ENCODE assay signal across 30 mouse cellular contexts in genomic region chr19:26318977-26319376, GRCm38 (mm10).
A peak's percentile ranks its signal among the peaks of the same experiment; 100 is the strongest.
DNase-seq lines count a peak whose midpoint lies in the region; ATAC-seq lines count a peak whose summit lies in the region.
"Had no signal": no experiment of that assay in that cellular context is flagged by ENCODE, and none has a peak within 500 bp of the region (broad histone marks: within the 10 kb centered on the region; RNA-seq: fewer than 3 reads in every experiment).

No protein-coding gene starts in this region.

- WGBS in embryonic facial prominence, embryonic 14.5 days = 60% methylated on average over 2 of the region's 2 CpGs
- WGBS in embryonic facial prominence, embryonic 10.5 days = 83% methylated on average over 2 of the region's 2 CpGs

- intact Hi-C loops in left cerebral cortex, postnatal 4 days (cut with DNase I) = no loop called here

- no peaks in the 10 kb centered on the region for H3K36me3 ChIP-seq in embryonic facial prominence, embryonic 14.5 days (ENCODE audit: control insufficient read depth, insufficient read depth, low read length)
- H3K36me3 ChIP-seq in embryonic facial prominence, embryonic 10.5 days (replicated peaks) = no peaks in the 10 kb centered on the region
- H3K36me3 ChIP-seq: forebrain, embryonic 15.5 days; hindbrain, embryonic 13.5 days; liver, embryonic 12.5 days; midbrain, embryonic 12.5 days; neural tube, embryonic 13.5 days had no signal

- H3K9me3 ChIP-seq in embryonic facial prominence, embryonic 14.5 days (ENCODE audit: control insufficient read depth, low read length) = no peaks in the 10 kb centered on the region
- no peaks in the 10 kb centered on the region for H3K9me3 ChIP-seq in embryonic facial prominence, embryonic 10.5 days
- H3K9me3 ChIP-seq: forebrain, embryonic 15.5 days; hindbrain, embryonic 13.5 days; liver, embryonic 12.5 days; midbrain, embryonic 12.5 days; neural tube, embryonic 13.5 days had no signal

- H3K4me3 ChIP-seq in embryonic facial prominence, embryonic 14.5 days (ENCODE audit: low read depth, low read length) = no peak overlapping the region
- H3K4me3 ChIP-seq in embryonic facial prominence, embryonic 10.5 days = no peak overlapping the region
- H3K4me3 ChIP-seq: forebrain, embryonic 15.5 days; hindbrain, embryonic 13.5 days; left cerebral cortex, adult 2 months; liver, embryonic 12.5 days; megakaryocyte, embryonic 14.5 days; midbrain, embryonic 12.5 days; myocyte; neural tube, embryonic 13.5 days had no signal

- H3K4me1 ChIP-seq in embryonic facial prominence, embryonic 14.5 days (ENCODE audit: control insufficient read depth, insufficient read depth, low read length) = no peaks in the 10 kb centered on the region; the same call in 1 of the 2 replicates
- no peaks in the 10 kb centered on the region for H3K4me1 ChIP-seq in embryonic facial prominence, embryonic 10.5 days
- H3K4me1 ChIP-seq: forebrain, embryonic 15.5 days; hindbrain, embryonic 13.5 days; liver, embryonic 12.5 days; megakaryocyte, embryonic 14.5 days; midbrain, embryonic 12.5 days; neural tube, embryonic 13.5 days had no signal

- no peak overlapping the region for H3K27ac ChIP-seq in embryonic facial prominence, embryonic 14.5 days (replicated peaks; ENCODE audit: low read depth, low read length)
- H3K27ac ChIP-seq in embryonic facial prominence, embryonic 10.5 days (replicated peaks) = no peak overlapping the region
- H3K27ac ChIP-seq: forebrain, embryonic 15.5 days; hindbrain, embryonic 13.5 days; left cerebral cortex, adult 2 months; liver, embryonic 12.5 days; midbrain, embryonic 12.5 days; neural tube, embryonic 13.5 days had no signal

- no peaks in the 10 kb centered on the region for H3K27me3 ChIP-seq in embryonic facial prominence, embryonic 14.5 days (replicated peaks; ENCODE audit: control insufficient read depth, insufficient read depth, low read length)
- no peaks in the 10 kb centered on the region for H3K27me3 ChIP-seq in embryonic facial prominence, embryonic 10.5 days (replicated peaks; ENCODE audit: low read depth, poor library complexity, severe bottlenecking)
- H3K27me3 ChIP-seq: forebrain, embryonic 15.5 days; hindbrain, embryonic 13.5 days; liver, embryonic 12.5 days; megakaryocyte, embryonic 14.5 days; midbrain, embryonic 12.5 days; neural tube, embryonic 13.5 days had no signal

- no peak for ATAC-seq in embryonic facial prominence, embryonic 14.5 days (ENCODE audit: low read depth)
- ATAC-seq: forebrain, embryonic 15.5 days; intestine, embryonic 16.5 days; liver, embryonic 12.5 days; liver, postnatal 0 days; Patski had no signal

- H3K9ac ChIP-seq in embryonic facial prominence, embryonic 14.5 days (ENCODE audit: low read depth, low read length) = no peak overlapping the region
- H3K9ac ChIP-seq: forebrain, embryonic 15.5 days; hindbrain, embryonic 13.5 days; liver, embryonic 12.5 days; liver, postnatal 0 days; midbrain, embryonic 12.5 days; neural tube, embryonic 13.5 days had no signal

- DNase-seq in embryonic facial prominence, embryonic 14.5 days (ENCODE audit: low spot score) = peak; percentile 60
- no peak for DNase-seq in embryonic facial prominence, embryonic 10.5 days (ENCODE audit: low spot score)
- peak; percentile 1 for DNase-seq in left cerebral cortex, postnatal 4 days
- no peak for DNase-seq in left cerebral cortex, adult 11 months (ENCODE audit: low spot score)
- DNase-seq in cerebellum, postnatal 10 days = peak; percentile 67 to 69
- no peak for DNase-seq in thymus, postnatal 14 days
- no peak for DNase-seq in spleen, postnatal 14 days (ENCODE audit: low spot score in 2 of 2)
- DNase-seq: adrenal gland, postnatal 10 days; gastrocnemius, postnatal 25 days; heart, adult 18-20 months; heart, postnatal 36 days; kidney, adult 8-10 months; kidney, postnatal 10 days; layer of hippocampus, adult 9-11 months; liver, postnatal 0 days; lung, postnatal 4 days; right cerebral cortex, postnatal 4 days; thymus, adult 2 months; thymus, postnatal 4 days had no signal

- H3K4me2 ChIP-seq in embryonic facial prominence, embryonic 14.5 days (ENCODE audit: low read depth, low read length) = no peak overlapping the region
- H3K4me2 ChIP-seq: forebrain, embryonic 15.5 days; heart, embryonic 11.5 days; hindbrain, embryonic 13.5 days; liver, embryonic 12.5 days; midbrain, embryonic 12.5 days; neural tube, embryonic 13.5 days had no signal

Comparison
In these comparisons a context has a peak if more than half of its experiments do, and no peak if none do; other contexts are left out.
1. DNase-seq: peak in embryonic facial prominence, embryonic 14.5 days (single experiment), left cerebral cortex, postnatal 4 days (single experiment) and cerebellum, postnatal 10 days (2 of 2); none in embryonic facial prominence, embryonic 10.5 days (single experiment), left cerebral cortex, adult 11 months (single experiment), thymus, postnatal 14 days (single experiment) and spleen, postnatal 14 days (0 of 2).